Mouse (Mus musculus) ES-CJ7 (cell line): ENCODE measurements at regions not wholly inside any gene's neighbourhood (a gene's known extent, or its start where the extent isn't known, plus 50 kb on each side); places are given as distances from the start of the nearest gene placed in this dataset.

ENCODE experiments used
- DNase-seq: peaks from one replicate; pipeline ENCODE4 v3.0.0; 2011; ENCODE audit warnings: low read depth, low spot score

DNA sequence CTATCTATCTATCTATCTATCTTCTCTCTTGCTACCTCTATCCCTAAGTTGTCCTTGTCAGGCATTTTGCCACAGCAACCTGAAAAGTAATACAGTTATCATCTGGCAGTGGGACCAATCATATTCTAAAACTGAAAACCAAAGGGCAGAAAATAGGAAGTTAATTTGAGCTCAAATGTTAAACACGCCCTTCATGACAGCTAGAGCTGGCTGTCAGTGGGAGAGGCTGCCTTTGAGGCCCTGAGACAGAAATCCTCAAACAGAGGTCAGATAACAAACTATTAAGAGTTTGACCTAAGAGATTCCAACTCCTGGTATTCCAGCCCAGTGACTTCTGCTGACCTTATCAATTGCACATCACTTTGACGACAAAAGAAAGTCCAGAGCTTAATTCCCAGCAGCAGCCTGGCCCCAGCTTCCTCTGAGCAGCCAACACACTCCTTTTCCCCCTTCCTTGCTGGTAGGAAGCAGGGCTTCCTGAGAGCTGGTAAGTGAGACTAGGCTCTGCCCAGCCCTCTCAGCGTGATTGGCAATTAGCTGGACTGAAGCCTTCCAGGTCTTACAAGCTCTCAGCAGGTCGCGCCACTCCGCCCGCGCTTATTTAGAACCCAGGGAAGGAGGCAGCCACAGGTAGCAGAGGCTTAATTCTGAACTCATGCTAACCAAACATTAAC is 250.0 kb downstream of the Sec61b start:
- DNase-seq = peak; percentile 69

DNA sequence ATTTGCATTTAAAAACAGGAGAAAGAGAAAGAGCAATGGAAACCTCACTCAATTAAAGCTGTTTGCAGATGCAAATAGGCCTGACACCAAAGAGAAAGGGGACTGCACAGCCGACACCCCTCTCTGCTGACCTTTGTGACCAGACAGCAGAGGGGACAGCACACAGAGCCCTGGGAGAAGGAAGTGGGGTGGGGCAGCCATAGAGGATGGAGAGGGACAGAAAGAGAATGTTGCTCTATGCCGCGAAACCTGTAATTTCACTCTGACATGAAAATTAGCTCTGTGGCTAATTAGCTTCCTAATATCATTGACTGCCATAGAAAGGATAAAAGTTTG is 250.5 kb downstream of the Sec61b start:
- DNase-seq = no peak

DNA sequence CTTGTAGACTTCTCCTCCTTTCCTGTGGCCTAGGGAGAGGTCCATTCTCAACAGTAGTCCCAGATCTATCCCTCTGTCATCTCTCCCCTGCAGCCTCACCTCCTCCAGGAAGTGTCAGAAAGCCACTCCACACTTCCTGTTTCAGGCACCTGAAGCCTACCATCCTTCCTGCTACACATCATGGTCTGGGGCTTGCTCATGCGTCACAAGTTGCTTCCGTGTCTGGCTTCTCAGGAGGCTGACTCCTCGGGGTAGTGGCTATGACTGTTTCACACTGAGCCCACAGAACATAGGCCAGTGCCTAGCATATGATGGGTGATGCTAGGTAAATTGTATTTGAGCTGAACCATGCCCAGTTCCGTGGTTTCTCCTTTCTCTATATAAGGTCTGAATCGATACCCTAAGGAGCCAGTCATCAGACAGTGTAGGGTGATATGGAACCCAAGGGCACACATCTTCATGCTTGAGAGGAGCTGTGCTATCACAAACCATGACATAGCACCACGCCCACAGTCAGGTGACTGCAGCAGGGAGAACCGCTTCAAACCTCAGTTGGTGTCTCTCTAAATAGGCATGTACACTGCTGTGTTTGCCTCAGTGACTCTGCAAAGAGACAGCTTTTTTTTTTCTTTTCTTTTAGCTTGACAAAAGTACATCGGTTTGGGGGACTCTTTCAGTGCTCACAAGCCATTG is 272.2 kb downstream of the Sec61b start:
- no peak for DNase-seq

DNA sequence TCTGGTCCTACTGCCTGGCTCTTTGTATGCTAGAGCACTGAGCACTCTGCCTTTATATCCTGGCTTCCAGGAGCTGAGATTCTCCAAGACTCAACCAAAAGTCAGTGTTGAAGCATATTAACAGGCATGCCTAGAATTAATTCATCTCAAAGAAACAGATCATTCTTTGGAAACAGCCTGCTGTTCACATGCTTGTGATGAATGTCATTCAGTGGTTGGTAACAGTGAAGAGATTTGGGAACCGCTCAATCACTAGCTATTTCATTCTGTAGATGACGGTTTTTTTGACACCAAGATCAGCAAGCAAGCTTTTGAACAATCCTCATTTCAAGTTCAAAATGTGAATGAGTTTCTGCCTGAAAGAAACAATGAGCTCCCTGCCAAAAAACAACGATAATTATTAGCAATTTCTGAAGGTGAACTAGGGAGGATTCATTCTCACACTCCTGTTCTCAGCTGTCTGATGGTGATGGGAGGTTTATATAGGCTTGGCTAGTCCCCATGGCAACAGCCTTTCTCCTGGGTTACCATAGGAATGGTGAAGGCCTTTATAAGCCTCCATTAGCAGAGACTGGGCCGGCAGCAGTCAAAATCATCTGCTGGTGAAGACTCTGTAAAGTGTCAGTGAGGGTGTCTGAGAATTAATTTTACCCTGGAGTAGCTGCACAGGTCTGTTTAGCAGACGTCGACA is 272.6 kb upstream of the Nr4a3 start:
- DNase-seq = no peak

DNA sequence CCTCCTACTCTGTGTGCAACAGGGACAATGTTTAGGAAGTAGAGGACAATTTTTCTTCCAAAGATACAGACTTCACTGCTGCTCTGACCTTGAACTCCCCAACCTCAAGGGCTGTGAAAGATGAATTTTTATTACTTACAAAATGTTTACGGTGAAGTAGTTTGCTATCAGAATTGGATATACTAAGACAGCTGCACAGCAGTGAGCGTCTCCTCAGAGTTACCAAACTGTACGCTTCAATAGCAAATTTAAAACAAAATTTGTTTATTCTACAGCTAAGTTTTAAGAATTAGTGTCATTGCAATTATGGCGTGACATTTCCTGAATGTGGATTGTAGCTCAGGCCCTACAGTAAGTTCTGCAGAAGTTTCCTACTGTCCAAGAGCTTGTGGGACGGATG is 270.3 kb upstream of the Nr4a3 start:
- no peak for DNase-seq

DNA sequence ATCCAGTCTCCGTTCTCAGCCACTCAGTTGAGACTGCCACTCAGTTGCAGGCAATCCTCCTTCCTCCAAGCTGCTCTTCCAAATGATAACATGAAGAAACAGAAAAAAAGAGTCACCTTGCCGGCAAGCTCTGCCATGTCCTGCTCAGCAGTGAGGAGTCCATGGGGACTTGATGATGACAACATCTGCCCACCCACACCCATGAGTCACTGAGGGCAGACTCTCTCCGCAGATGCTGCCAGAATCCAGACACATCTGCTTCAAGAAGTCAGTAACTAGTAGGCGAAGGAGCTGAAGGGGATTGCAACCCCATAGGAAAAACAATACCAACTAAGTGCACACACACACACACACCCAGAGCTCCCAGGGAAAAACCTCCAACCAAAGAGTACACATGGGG is 263.9 kb upstream of the Nr4a3 start:
- no peak for DNase-seq

DNA sequence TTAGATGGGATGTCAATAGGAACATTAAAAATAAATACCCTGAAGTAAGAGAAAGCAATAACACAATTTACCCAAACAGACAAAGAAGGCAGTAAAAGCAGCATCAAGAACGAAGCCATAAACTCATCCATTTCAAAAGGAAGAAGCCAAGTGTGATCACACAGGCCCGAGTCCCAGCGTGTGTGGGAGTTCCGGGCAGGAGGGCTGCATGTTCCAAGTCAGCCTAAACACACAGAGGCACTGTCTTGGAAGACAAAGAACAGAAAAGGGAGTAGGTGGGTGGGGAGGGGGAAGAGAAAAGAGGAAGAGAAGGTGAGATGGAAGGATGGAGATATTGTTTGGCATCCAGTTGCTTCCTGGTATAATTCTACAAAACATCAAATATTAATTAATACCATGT is 248.0 kb upstream of the Nr4a3 start:
- DNase-seq = no peak

DNA sequence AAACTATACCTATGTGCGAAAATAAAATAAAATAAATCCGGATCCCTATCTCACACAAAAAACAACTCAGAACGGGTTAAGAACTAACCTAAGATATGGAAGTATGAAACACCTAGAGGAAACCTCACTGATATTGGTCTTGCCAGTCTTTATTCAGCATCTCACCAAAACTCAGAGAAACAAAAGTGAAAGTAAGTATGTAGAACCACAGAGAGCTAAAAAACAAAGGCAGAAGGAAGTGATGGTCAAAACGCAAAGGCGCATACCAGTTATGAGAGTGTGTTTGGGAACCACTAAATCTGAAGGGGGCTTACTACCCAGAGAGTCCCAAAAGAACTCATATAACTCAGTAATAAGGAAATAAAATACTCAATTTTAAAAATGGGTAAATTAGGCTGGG is 245.8 kb upstream of the Nr4a3 start:
- no peak for DNase-seq

DNA sequence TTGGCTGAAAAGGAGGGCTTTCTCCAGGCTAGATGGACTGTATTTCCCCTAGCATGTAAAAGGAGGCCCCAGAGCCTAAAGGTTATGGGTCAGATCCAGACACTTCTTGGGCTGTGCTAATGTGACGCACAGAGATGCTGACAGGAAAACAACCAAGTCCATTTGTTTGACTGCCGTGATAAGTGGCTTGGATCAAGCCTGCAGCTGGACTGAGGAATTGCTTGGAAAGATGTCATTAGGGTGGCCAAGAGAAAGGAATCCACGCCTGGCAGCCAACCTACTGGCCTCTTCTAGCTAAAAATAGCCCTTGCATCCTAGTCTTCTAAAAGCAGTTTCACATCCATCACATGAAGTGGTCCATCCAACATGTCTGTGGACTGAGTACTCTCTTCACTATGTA is 241.8 kb upstream of the Nr4a3 start:
- DNase-seq = no peak

DNA sequence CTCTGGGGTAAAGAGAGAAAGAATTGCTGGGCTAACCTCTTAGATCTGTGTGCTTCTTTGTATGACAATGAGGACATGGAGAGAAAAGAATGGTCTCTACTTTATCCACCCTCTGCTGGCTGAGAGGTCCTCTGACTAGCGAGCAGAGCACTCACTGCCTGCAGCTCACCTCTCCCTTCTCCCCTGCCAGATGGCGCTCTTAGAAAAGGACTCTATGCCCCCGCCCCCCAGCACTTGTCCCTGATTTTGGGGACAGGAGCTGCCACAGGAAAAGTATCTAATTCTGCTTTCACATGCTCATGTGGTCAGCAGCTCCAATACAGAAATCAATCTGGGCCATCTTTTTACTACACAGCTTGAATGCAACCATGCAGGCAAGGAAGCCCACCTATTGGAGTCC is 237.1 kb upstream of the Nr4a3 start:
- peak; percentile 33 for DNase-seq

DNA sequence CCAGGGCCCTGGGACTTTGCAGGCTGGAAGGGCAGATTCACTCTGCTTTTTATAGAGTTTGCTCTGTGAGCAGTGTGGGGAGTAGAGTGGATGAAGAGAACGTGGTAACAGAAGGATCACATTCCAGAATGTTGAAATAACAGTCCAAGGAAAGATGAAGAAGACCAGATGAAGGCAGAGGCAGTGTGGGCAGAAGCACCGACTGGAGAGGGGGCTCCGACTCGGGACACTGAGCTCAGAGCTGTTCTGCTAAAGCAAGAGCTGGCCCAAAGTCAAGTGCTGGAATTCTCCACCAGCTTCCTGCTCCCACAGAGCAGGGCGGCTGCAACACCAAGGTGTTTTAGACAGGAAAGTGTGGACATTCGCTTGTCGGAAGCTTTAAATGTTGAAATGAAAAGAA is 230.9 kb upstream of the Nr4a3 start:
- DNase-seq = no peak

DNA sequence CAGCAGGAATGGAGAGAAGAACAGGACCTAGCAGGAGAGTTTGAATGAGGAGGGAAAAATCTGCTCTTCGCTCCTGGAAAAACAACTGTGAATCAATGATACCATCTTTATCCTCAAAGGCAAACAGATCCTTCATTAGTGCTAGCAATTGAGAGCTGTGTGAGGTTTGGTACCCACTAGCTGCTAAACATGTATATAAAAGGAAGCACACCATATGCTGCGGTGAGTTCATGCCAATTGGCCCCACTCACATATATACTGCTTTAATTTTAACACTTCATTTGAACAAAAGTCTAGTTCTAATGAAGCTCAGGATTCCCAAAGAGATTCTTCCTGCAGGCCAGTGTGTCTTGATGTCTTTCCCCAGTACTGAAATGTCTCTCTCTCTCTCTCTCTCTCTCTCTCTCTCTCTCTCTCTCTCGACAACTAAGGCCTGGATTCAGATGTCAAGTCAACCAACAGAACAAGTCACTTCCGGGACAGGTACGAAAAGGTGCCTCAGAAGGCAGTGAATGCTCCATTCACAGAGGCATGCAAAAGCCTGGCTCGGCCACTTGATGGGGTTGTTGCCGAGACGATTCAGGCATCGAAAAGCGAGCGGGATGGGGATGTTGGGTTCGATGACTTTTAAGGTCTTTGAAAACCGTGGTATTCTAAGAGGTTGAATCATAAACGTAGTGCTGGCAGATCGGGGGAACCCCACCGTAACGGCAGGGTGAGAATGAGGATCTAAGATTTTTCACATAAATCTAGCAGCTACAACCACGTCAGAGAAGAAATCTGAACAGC is 226.4 kb upstream of the Nr4a3 start:
- DNase-seq = no peak

DNA sequence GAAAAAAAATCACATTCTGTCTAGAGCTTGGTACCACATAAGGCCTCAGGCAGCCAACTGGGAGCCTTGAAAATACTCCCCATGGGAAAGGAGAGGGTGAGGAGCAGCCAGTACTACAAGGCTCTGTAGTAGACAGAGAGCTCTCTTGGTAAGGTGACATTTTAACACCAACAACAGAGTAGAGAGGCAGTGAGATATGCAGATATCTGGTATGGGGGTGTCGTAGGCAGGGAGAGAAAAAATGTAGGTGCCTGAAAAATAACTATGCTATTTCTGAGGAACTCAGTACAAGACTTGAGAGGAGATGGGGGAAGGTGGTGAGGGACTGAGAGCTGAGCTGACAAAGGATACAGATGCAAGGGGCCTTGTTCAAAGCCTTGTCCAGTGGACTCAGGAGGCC is 224.4 kb upstream of the Nr4a3 start:
- no peak for DNase-seq

DNA sequence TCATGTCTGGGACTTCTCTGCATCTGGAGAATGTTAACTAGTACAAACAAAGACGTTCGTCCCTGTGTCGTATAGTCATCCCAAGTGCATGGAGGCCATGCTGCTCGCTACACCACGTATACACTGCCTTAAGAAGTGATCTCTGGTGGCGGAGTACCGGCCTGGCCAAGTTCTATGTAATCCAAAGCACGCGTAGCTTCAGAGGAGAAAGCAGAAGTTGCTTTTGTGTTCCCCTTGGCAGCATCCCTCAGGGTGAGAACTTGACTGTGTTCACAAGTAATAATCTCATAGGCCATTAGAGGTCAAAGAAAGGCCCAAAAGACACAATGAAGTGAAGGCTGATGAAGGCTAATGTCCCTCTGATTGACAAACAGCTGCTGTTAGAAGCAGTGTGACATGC is 221.7 kb upstream of the Nr4a3 start:
- no peak for DNase-seq

DNA sequence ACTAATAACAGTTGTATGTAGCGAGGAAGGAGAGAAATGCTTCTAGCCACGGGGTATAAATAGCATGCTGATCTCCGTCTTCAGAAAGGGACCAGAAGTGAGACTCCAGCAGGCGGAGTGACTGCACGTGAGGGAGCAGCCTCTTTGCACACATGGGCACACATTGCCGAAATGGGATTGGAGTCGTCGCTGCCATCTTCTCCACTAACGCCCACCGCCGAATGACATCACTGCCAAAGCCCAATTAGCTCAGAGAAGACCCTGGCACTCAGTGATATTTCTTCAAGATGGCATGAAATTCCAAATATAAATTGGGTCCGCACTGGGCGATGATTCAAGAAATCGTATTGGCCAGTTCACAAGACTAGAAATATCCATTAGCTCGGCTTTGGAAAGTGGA is 220.9 kb upstream of the Nr4a3 start:
- no peak for DNase-seq

DNA sequence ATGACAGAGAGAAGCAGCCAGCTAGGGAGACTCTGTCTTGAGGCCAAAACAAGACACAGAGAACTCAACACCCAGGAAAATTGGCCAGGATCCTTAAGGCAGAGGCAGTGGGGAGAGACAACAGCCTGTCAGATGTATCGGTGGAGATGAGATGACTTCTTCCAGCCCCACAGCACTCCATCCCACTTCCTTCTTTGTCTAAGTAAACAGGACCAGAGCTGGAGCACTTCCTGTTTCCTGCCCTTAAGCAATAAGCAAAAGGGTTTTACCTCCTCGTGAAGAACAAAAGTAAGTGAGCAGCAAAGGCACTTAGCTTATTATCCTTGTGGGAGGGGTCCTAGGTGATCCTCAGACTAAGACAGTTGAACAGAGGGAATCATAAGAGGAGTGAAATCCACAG is 212.0 kb upstream of the Nr4a3 start:
- no peak for DNase-seq

DNA sequence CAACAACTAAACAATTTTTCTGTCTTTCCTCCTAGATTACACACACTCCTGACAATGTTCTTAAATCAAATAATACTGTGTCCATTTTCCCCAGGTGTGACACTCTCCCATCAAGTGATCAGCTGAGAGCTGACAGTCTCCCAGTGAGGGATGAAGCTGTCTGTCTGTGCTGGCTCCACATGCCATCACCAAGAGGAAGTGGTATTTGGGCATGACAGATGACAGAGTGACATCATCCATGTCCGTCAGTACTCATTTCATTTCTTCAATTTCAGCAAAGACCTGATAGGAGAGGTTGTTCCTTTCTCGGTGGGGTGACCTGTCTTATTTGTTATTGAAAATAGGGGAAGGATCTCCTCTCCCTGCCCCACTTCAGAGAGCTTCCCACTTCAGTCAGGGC is 206.5 kb upstream of the Nr4a3 start:
- DNase-seq = no peak

DNA sequence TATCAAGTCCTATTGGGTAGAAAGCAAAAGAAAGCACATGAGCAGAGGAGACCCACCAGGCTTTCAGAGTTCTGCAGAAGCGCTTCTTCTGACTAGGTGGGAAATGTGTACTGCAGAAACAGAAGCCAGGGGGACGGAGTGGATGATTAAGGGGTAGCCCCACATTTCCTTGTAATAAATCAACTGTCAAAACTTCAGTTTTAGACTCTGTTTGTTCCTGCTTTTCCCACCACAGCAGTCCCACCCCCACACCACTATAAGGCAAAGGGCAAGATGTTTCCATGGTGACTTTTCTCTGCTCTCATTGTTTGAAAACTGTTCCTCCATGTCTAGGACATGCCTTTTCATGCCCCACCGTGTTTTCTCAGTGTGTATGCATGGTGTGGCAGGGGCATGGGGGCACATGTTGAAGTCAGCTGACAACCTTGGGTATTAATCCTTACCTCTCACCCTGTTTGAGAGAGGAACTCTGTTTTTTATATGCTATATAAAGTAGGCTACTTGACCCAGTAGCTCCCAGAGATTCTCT is 202.8 kb upstream of the Nr4a3 start:
- DNase-seq = no peak

DNA sequence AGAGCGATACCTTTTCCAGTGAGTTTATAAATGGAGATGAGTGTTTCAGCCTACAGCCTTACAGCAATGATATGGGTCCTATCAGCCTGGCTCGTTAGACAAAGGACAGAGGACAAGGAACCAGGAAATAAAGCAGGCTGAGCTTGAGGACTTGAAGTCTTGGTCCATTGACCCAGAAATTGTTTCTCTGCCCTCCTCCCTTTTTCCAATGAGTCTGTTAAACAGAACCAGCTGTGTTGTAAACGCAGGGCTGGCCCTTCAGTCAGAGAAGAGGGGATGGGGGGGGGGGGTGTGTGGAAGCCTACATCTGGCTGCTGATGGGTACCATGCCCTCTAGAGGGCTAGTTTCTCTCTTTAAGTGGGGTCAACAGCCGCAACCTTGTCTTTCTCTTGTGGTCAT is 199.7 kb upstream of the Nr4a3 start:
- no peak for DNase-seq

DNA sequence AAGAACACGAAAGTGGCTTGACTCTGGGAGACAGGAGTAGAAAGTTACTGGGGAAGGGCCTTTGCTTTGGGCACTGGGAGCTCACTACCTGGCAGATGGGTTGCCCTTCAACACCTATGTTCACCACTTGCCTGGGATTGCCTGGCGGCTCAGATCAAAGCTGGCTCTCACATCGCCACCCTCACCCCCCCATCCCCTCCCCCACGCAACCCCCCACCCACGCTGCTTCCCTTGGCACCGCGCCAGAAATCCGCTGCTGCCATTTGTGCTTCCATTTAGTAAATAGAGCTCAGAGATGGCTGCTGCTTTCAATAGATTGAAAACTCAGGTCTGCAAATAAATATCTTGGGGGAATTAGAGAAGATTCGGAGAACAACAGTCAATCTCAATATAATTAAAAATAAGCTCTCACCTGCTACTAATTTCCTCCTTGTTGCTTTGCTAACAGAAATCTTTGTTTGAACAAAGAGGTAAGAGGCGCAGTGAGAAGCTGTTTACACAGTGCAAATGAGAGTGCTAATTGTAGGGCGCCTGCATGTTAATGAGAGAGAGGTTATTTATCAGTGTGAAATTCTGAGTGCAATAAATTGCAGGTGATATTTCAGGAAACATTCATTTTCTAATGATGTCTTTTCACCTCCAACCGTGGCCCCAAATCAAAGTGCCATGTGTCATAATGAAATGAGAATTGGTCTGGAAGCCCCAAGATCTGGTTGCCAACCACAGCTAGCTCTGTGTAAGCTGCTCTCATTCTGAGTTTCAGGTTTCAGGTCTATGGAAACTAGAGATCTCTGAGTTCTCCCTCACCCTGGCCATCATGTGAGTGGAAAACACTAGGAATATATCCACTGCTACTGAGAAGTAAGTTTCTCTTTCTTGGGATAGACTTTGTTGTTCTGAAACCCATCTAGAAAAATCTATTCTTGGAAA is 198.3 kb upstream of the Nr4a3 start:
- DNase-seq = no peak

DNA sequence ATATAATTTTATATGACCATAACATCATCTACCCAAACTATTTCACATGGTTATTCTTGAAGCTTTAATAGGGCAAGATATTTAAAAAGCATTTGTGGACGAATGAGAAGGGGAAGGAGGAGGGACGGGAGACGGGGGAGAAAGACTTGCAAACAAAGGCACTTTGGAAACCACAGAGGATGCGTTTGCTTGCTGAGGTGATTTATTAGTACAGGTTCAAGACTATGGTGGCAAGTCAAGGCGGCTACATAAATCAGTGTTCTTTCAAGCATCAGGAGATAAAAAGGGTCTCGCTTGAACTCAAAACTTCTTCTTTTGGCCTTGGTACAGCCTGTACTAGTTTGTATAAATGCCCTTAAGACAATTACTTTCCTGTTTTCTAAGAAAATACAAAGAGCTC is 183.8 kb upstream of the Nr4a3 start:
- no peak for DNase-seq
